Mouse (Mus musculus): ENCODE measurements at regions not wholly inside any gene's neighbourhood (a gene's known extent, or its start where the extent isn't known, plus 50 kb on each side); places are given as distances from the start of the nearest gene placed in this dataset.
A peak's percentile ranks its signal among the peaks of the same experiment; 100 is the strongest.

DNA sequence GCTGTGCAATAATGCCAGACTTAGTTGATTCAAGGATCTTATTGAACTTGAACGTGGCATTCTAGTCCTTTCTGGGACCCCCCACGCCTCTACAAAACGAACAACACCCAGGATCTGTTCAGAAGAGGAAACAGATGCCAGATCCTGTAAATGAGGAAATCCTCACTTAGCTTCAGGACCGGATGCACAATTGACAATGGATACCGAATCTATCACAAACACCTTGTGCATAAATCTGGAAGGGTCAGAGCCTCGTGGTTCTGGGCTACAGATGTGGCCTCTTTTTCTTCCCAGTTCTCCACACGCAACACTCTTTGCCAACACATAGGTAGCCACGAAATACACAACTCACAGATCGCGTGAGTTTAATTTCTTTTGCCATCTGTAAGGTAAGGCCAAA is 93.0 kb upstream of the Mki67 start:
- Histone ChIP-seq H3K27ac (ENCODE audit: low read length) (no peak overlapping the region), H3K27me3 (ENCODE audit: control insufficient read depth, insufficient read depth, low read length) (no peaks in the 10 kb centered on the region), H3K4me1 (ENCODE audit: control insufficient read depth, insufficient read depth, low read length) (peaks cover 5% of the 10 kb centered on the region; the same call in 1 of the 2 replicates), H3K4me3 (ENCODE audit: low read depth, low read length) (no peak overlapping the region), H3K36me3 (ENCODE audit: control insufficient read depth, insufficient read depth, low read length) (no peaks in the 10 kb centered on the region), H3K9ac (replicated peaks; ENCODE audit: low read depth, low read length) (no peak overlapping the region), H3K9me3 (ENCODE audit: control insufficient read depth, low read depth, low read length) (no peaks in the 10 kb centered on the region), H3K4me2 (replicated peaks; ENCODE audit: low read depth, low read length) (no peak overlapping the region)
- WGBS, result 81% methylated on average over 10 of the region's 10 CpGs
- ATAC-seq (ENCODE audit: insufficient number of reproducible peaks, insufficient read depth, low FRiP score, low read depth), result no peak

DNA sequence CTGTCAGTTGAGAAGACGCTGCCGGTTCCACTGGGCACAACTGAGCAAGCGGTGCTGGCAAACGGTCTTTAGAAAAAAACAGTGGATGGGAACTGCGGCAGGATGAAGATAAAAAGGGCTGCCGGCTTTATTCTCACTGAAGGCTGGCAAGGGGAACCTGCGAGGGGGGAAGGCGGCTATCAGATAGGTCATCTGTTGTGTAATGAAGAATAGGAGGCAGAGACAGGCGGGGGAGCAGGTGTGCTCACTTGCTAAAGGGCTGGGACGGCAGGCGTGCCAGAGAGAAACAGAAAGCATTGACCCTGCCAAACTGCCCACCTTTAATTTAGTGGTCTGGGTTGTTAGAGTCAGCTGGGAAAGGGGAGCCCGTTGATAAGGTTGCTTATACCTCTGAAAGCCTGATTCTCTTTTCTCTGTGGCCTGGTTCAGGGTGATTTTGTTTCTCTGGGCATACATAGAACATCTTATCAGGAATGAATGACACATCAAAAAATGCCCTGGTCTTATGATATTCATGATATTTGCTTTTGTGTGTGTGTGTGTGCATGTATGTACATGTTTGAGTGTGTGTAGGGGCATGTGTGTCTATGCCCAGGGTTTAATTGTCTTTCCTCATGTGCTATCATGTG is 93.7 kb upstream of the Mki67 start:
- Histone ChIP-seq H3K4me2 (replicated peaks; ENCODE audit: low read depth, low read length) (no peak overlapping the region), H3K9ac (replicated peaks; ENCODE audit: low read depth, low read length) (no peak overlapping the region), H3K36me3 (ENCODE audit: control insufficient read depth, insufficient read depth, low read length) (no peaks in the 10 kb centered on the region), H3K4me3 (ENCODE audit: low read depth, low read length) (no peak overlapping the region), H3K9me3 (ENCODE audit: control insufficient read depth, low read depth, low read length) (no peaks in the 10 kb centered on the region), H3K27ac (ENCODE audit: low read length) (no peak overlapping the region), H3K4me1 (ENCODE audit: control insufficient read depth, insufficient read depth, low read length) (peaks cover 5% of the 10 kb centered on the region; the same call in 1 of the 2 replicates), H3K27me3 (ENCODE audit: control insufficient read depth, insufficient read depth, low read length) (no peaks in the 10 kb centered on the region)
- ATAC-seq (ENCODE audit: insufficient number of reproducible peaks, insufficient read depth, low FRiP score, low read depth), result no peak
- WGBS, result 35% methylated on average over 12 of the region's 12 CpGs

DNA sequence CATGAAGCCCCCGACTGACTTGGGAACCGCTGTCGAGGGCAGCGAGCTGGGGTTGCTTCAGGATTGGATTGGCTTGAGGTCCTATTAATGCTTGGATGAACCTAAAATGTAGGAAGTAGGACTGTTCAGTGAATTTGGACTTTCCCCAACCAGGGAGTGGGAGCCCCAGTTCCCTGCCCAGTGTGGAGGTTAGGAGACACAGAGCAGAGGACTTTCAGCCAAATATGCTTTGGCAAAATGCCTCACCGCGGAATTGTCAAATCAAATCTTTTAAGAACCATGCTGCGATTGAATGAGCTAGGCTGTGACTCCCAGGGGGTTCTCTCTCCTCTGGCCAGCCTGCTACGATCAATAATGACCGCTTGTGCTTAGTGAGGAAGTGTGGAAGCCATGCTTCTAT is 94.8 kb upstream of the Mki67 start:
- Histone ChIP-seq H3K4me1 (ENCODE audit: control insufficient read depth, insufficient read depth, low read length) (peaks cover 5% of the 10 kb centered on the region; the same call in 1 of the 2 replicates), H3K9me3 (ENCODE audit: control insufficient read depth, low read depth, low read length) (no peaks in the 10 kb centered on the region), H3K4me3 (ENCODE audit: low read depth, low read length) (no peak overlapping the region), H3K36me3 (ENCODE audit: control insufficient read depth, insufficient read depth, low read length) (no peaks in the 10 kb centered on the region), H3K9ac (replicated peaks; ENCODE audit: low read depth, low read length) (no peak overlapping the region), H3K27me3 (ENCODE audit: control insufficient read depth, insufficient read depth, low read length) (no peaks in the 10 kb centered on the region), H3K27ac (ENCODE audit: low read length) (0 out of 2 replicates have a peak overlapping the region, but pooled peaks have one; percentile 3), H3K4me2 (replicated peaks; ENCODE audit: low read depth, low read length) (no peak overlapping the region)
- no peak for ATAC-seq (ENCODE audit: insufficient number of reproducible peaks, insufficient read depth, low FRiP score, low read depth)
- WGBS, result 69% methylated on average over 9 of the region's 9 CpGs

DNA sequence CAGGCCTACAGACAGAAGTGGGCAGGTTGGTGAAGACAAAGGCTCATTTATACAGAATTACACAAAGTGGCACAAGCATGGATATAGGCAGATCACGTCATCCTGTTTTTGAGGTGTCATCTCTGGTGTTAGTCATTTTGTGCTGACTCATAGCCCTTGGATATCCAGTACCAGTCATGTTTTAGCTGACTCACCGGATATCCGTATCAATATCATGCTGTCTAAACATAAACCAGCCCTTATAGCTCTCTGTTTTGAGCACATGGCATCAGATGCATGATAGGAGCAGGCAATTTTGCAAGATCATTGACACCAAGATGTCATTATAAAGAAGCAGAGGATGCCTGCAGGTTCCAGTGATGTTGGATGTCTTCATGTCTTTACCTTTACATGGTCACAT is 97.5 kb upstream of the Mki67 start:
- no peak overlapping the region for H3K4me3 ChIP-seq (ENCODE audit: low read depth, low read length)
- no peaks in the 10 kb centered on the region for H3K36me3 ChIP-seq (ENCODE audit: control insufficient read depth, insufficient read depth, low read length)
- 87% methylated on average over 3 of the region's 3 CpGs for WGBS
- peaks cover 5% of the 10 kb centered on the region; the same call in 1 of the 2 replicates for H3K4me1 ChIP-seq (ENCODE audit: control insufficient read depth, insufficient read depth, low read length)
- no peak overlapping the region for H3K9ac ChIP-seq (replicated peaks; ENCODE audit: low read depth, low read length)
- no peaks in the 10 kb centered on the region for H3K27me3 ChIP-seq (ENCODE audit: control insufficient read depth, insufficient read depth, low read length)
- H3K9me3 ChIP-seq (ENCODE audit: control insufficient read depth, low read depth, low read length), result no peaks in the 10 kb centered on the region
- no peak overlapping the region for H3K27ac ChIP-seq (ENCODE audit: low read length)
- no peak overlapping the region for H3K4me2 ChIP-seq (replicated peaks; ENCODE audit: low read depth, low read length)
- peak; percentile 35; the same call in 1 of the 2 replicates for ATAC-seq (ENCODE audit: insufficient number of reproducible peaks, insufficient read depth, low FRiP score, low read depth)

DNA sequence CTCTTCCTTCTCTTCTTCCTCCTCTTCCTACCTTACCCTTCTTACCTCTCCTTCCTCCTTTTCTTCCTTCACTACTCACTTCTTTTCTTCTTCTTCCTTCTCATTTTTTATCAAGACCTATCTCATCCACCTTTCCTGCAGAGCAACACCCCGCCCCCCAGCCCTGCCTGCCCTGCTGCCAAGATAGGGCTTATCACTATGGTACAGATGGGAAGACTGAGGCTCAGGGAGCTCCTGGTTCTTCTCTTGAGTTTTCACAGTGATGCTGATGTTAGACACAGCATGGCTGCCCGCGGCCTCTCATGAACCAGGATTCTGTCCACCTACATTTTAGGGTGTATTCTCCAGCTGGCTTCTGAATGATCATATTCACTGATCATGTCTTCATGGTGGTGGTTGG is 100.0 kb upstream of the Mki67 start:
- no peak; the same call in 1 of the 2 replicates for ATAC-seq (ENCODE audit: insufficient number of reproducible peaks, insufficient read depth, low FRiP score, low read depth)
- WGBS, result 90% methylated on average over 3 of the region's 3 CpGs
- Histone ChIP-seq H3K27ac (ENCODE audit: low read length) (no peak overlapping the region), H3K4me1 (ENCODE audit: control insufficient read depth, insufficient read depth, low read length) (peaks cover 2% of the 10 kb centered on the region; the same call in 1 of the 2 replicates), H3K9me3 (ENCODE audit: control insufficient read depth, low read depth, low read length) (no peaks in the 10 kb centered on the region), H3K9ac (replicated peaks; ENCODE audit: low read depth, low read length) (no peak overlapping the region), H3K4me3 (ENCODE audit: low read depth, low read length) (no peak overlapping the region), H3K4me2 (replicated peaks; ENCODE audit: low read depth, low read length) (no peak overlapping the region), H3K27me3 (ENCODE audit: control insufficient read depth, insufficient read depth, low read length) (no peaks in the 10 kb centered on the region), H3K36me3 (ENCODE audit: control insufficient read depth, insufficient read depth, low read length) (no peaks in the 10 kb centered on the region)

DNA sequence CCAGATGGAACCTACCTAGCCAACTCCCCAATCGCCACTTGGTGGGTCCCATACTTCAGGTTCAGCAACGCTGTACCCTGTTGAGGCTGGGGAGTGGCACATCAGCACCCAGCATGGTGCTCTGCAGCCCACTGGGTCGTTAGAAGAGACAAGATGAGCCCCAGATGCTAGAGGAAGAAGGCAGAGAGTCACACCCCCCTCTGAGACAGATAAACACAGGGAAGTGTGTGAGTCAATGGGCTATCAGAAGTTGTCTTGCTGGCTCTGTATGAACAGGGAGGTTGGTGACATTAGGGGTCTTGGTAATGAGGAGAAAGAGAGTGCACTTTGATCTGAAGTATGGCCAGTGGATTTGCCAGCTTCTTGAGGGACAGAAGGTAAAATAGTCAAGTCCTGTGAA is 101.7 kb upstream of the Mki67 start:
- no peaks in the 10 kb centered on the region for H3K9me3 ChIP-seq (ENCODE audit: control insufficient read depth, low read depth, low read length)
- no peak overlapping the region for H3K27ac ChIP-seq (ENCODE audit: low read length)
- no peak overlapping the region for H3K4me2 ChIP-seq (replicated peaks; ENCODE audit: low read depth, low read length)
- 54% methylated on average over 3 of the region's 3 CpGs for WGBS
- H3K4me3 ChIP-seq (ENCODE audit: low read depth, low read length), result no peak overlapping the region
- no peak overlapping the region for H3K9ac ChIP-seq (replicated peaks; ENCODE audit: low read depth, low read length)
- no peaks in the 10 kb centered on the region for H3K36me3 ChIP-seq (ENCODE audit: control insufficient read depth, insufficient read depth, low read length)
- no peak for ATAC-seq (ENCODE audit: insufficient number of reproducible peaks, insufficient read depth, low FRiP score, low read depth)
- H3K4me1 ChIP-seq (ENCODE audit: control insufficient read depth, insufficient read depth, low read length), result no peaks in the 10 kb centered on the region
- H3K27me3 ChIP-seq (ENCODE audit: control insufficient read depth, insufficient read depth, low read length), result no peaks in the 10 kb centered on the region

DNA sequence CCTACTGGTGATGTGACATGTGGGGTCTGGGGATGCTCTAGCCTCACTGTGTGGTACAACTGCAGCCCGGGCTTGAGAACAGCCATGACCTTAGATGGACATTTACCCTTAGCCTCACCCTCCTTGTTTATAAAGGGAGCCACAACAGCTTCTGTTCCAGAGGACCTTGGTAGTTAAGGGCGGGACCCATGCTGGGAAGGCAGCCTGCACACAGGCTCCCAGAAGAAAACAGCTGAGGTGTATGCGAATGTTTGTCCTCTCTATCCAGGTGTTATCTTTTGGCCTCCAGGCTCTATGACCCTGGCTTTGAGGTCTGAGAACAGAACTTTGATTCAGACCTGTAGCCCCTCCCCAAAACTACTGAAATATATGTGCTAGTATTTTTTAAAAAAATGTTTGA is 102.1 kb upstream of the Mki67 start:
- Histone ChIP-seq H3K4me2 (replicated peaks; ENCODE audit: low read depth, low read length) (no peak overlapping the region), H3K4me3 (ENCODE audit: low read depth, low read length) (no peak overlapping the region), H3K36me3 (ENCODE audit: control insufficient read depth, insufficient read depth, low read length) (no peaks in the 10 kb centered on the region), H3K27me3 (ENCODE audit: control insufficient read depth, insufficient read depth, low read length) (no peaks in the 10 kb centered on the region), H3K9me3 (ENCODE audit: control insufficient read depth, low read depth, low read length) (no peaks in the 10 kb centered on the region), H3K27ac (ENCODE audit: low read length) (no peak overlapping the region), H3K9ac (replicated peaks; ENCODE audit: low read depth, low read length) (no peak overlapping the region), H3K4me1 (ENCODE audit: control insufficient read depth, insufficient read depth, low read length) (no peaks in the 10 kb centered on the region)
- 61% methylated on average over 3 of the region's 3 CpGs for WGBS
- no peak for ATAC-seq (ENCODE audit: insufficient number of reproducible peaks, insufficient read depth, low FRiP score, low read depth)

DNA sequence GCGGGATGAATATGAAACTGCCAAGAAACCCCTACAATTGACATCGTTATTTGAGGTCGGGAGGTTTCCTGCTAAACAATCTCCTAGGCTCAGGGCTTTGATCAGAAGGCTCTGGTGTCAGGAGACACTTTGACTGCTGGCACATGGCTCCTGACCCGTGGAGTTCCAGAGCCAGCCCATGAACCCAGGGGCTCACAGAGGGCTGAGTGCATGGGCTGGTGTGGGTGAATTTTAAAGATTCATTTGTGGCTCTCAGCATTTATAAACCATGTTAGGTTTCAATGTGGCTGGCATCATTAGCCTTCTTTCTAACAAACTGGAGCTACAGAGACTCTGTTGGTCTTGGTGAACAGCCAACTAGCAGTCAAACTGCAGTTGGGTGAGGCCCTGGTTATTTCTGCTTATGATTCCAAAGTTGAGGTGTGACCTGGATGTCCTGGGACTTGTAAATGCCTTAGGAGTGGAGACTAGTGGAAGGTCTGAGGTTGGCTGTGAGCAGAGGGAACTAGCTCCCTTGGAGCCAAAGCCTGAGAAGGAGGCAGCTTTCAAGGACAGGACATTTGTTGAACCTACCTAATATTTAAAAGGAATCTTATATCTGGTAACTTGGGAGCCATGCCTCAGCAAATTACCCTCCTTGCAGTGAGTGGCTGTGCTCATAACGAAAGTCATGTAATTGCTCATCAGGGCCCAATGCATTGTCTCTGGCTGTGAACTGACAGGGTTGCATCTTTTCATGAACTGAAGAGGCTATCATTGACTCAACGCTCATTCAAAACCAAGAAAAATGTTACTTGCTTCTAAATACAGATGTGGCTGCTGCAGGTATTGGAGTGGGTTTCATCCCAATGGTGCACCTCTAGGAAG is 108.0 kb upstream of the Mki67 start:
- H3K9me3 ChIP-seq (ENCODE audit: control insufficient read depth, low read depth, low read length), result no peaks in the 10 kb centered on the region
- ATAC-seq (ENCODE audit: insufficient number of reproducible peaks, insufficient read depth, low FRiP score, low read depth), result no peak
- no peaks in the 10 kb centered on the region for H3K4me1 ChIP-seq (ENCODE audit: control insufficient read depth, insufficient read depth, low read length)
- no peaks in the 10 kb centered on the region for H3K36me3 ChIP-seq (ENCODE audit: control insufficient read depth, insufficient read depth, low read length)
- H3K9ac ChIP-seq (replicated peaks; ENCODE audit: low read depth, low read length), result no peak overlapping the region
- no peak overlapping the region for H3K27ac ChIP-seq (ENCODE audit: low read length)
- no peak overlapping the region for H3K4me3 ChIP-seq (ENCODE audit: low read depth, low read length)
- no peak overlapping the region for H3K4me2 ChIP-seq (replicated peaks; ENCODE audit: low read depth, low read length)
- 71% methylated on average over 6 of the region's 6 CpGs for WGBS
- H3K27me3 ChIP-seq (ENCODE audit: control insufficient read depth, insufficient read depth, low read length), result no peaks in the 10 kb centered on the region
